Mouse (Mus musculus) myocyte (in vitro differentiated cells): ENCODE data around the gene Wwox.

ENCODE experiments used
- CEBPB ChIP-seq: IDR thresholded peaks from 2 replicates; pipeline ENCODE4 v1.6.1; 2011; ENCODE audit warnings: mild to moderate bottlenecking, moderate library complexity; ENCODE audit not compliant: poor library complexity, insufficient read depth, severe bottlenecking
- MYOG ChIP-seq, 3 experiments: IDR thresholded peaks; one replicate each; pipeline ENCODE4 v1.6.1; 2011; ENCODE audit warnings: control low read depth in 2 of 3, low read depth in 2 of 3, mild to moderate bottlenecking in 2 of 3; ENCODE audit not compliant: insufficient read length in 2 of 3, control insufficient read depth in 1 of 3, insufficient read depth in 1 of 3
- POLR2A ChIP-seq: IDR thresholded peaks from one replicate; pipeline ENCODE4 v1.6.1; 2011; ENCODE audit warnings: low read depth, mild to moderate bottlenecking, control low read depth, moderate library complexity; ENCODE audit not compliant: insufficient read length
- POLR2AphosphoS2 ChIP-seq: IDR thresholded peaks from one replicate; pipeline ENCODE4 v1.6.1; 2011; ENCODE audit warnings: low read depth, control low read depth; ENCODE audit not compliant: insufficient read length
- TCF12 ChIP-seq: IDR thresholded peaks from one replicate; pipeline ENCODE4 v1.6.1; 2011; ENCODE audit warnings: mild to moderate bottlenecking, control low read depth; ENCODE audit not compliant: poor library complexity, insufficient read depth, severe bottlenecking

GRCm38 (mm10) chr8:114452781-114453221, 13.3 kb downstream of the Wwox start:
- TF ChIP-seq POLR2A (no peak), POLR2AphosphoS2 (no peak), CEBPB (no peak), TCF12 (no peak), MYOG (IDR thresholded peaks at IDR 0.05; ENCODE audit: control insufficient read depth in 1 of 3, insufficient read depth in 1 of 3, insufficient read length in 2 of 3, low read depth in 2 of 3) (no peak)
